Mouse (Mus musculus) stomach, postnatal 0 days (tissue): ENCODE data around the gene Rin2. TPM values are rescaled to one million over a fixed set of nuclear protein-coding genes. Genes with fewer than 3 reads are reported as not detected.

Experiments
- ATAC-seq: fragments of 200-750 bp; cut with Nextera tagmentation; 2 replicates; pipeline ENCODE4 v1.8.0; 2017; ENCODE audit not compliant: low FRiP score, low TSS enrichment
- DNase-seq: peaks from one replicate; pipeline ENCODE4 v3.0.0-alpha.2; 2016; ENCODE audit warnings: low spot score
- H3K27ac ChIP-seq: fragments of 300-500 bp; sonication (generic); replicated peaks from 2 replicates; pipeline ENCODE4 v1.5.1; 2014; ENCODE audit warnings: mild to moderate bottlenecking, control low read depth
- H3K27me3 ChIP-seq: fragments of 300-500 bp; sonication (generic); 2 replicates; pipeline ENCODE4 v1.6.1; 2014; ENCODE audit warnings: low read length; ENCODE audit not compliant: control insufficient read depth, insufficient read depth
- H3K36me3 ChIP-seq: fragments of 300-500 bp; sonication (generic); 2 replicates; pipeline ENCODE4 v1.6.1; 2014; ENCODE audit warnings: low read length, mixed read lengths; ENCODE audit not compliant: control insufficient read depth, insufficient read depth
- H3K4me1 ChIP-seq: fragments of 300-500 bp; sonication (generic); replicated peaks from 2 replicates; pipeline ENCODE4 v1.6.1; 2014; ENCODE audit warnings: antibody characterized with exemption; ENCODE audit not compliant: control insufficient read depth, insufficient read depth
- H3K4me2 ChIP-seq: fragments of 300-500 bp; sonication (generic); replicated peaks from 2 replicates; pipeline ENCODE4 v1.6.1; 2014; ENCODE audit warnings: low read depth, mild to moderate bottlenecking, control low read depth, moderate library complexity
- H3K4me3 ChIP-seq: fragments of 300-500 bp; sonication (generic); 2 replicates; pipeline ENCODE4 v1.5.1; 2014; ENCODE audit warnings: low read depth, low read length, control low read depth
- H3K9ac ChIP-seq: fragments of 300-500 bp; sonication (generic); 2 replicates; pipeline ENCODE4 v1.6.1; 2014; ENCODE audit warnings: mild to moderate bottlenecking, low read length, control low read depth, mixed read lengths
- H3K9me3 ChIP-seq: fragments of 300-500 bp; sonication (generic); 2 replicates; pipeline ENCODE4 v1.6.1; 2016; ENCODE audit warnings: low read length; ENCODE audit not compliant: control insufficient read depth
- CTCF ChIP-seq: IDR thresholded peaks from 2 replicates; pipeline ENCODE4 v1.5.1; 2016; ENCODE audit warnings: antibody characterized with exemption, low read depth, mild to moderate bottlenecking, moderate library complexity
- EP300 ChIP-seq: optimal IDR thresholded peaks from 2 replicates; pipeline ENCODE3; 2016; ENCODE audit warnings: antibody characterized with exemption
- WGBS: fragments of 180-500 bp; shearing (Covaris S2); extraction: QIAGEN DNeasy Blood & Tissue Kit; methylation state at CpG from one replicate; pipeline ENCODE4 v1.1.7; 2014; 5-methylcytosine and 5-hydroxymethylcytosine counted together
- polyA plus RNA-seq: library from polyadenylated mRNA; unstranded; fragments of >200 nt; fragmentation: Nextera tagmentation; extraction: Ambion mirVana; gene quantifications from 2 replicates; pipeline ENCODE4 v1.2.1, GENCODE M21; 2015

Gene Rin2
- polyA plus RNA-seq, 1 experiment from 2014 or later, result 22.2 TPM

- no peak overlapping the region for H3K4me3 ChIP-seq
- WGBS, result 26% methylated on average over 12 of the region's 12 CpGs
- no peak overlapping the region for H3K4me2 ChIP-seq
- H3K27me3 ChIP-seq, result no peaks in the 10 kb centered on the region
- peak; percentile 59 for TF ChIP-seq CTCF
- TF ChIP-seq EP300, result no peak
- no peak overlapping the region for H3K27ac ChIP-seq
- no peaks in the 10 kb centered on the region for H3K36me3 ChIP-seq
- DNase-seq, result no peak
- 0 out of 2 replicates have a peak, but pooled peaks have one; percentile 54 for ATAC-seq
- no peaks in the 10 kb centered on the region for H3K4me1 ChIP-seq
- no peak overlapping the region for H3K9ac ChIP-seq
- no peaks in the 10 kb centered on the region for H3K9me3 ChIP-seq
Observed at GRCm38 (mm10) chr2:145655373-145655960, 19.5 kb upstream of the Rin2 start.

GRCm38 (mm10) chr2:145656121-145656520 lies 18.9 kb upstream of the Rin2 start:
- ATAC-seq (no peak), DNase-seq (no peak)
- no peak overlapping the region for H3K27ac ChIP-seq
- no peak overlapping the region for H3K9ac ChIP-seq
- WGBS, result 74% methylated on average over 3 of the region's 3 CpGs
- H3K9me3 ChIP-seq, result no peaks in the 10 kb centered on the region
- no peak for TF ChIP-seq EP300
- TF ChIP-seq CTCF, result no peak
- no peak overlapping the region for H3K4me3 ChIP-seq
- H3K4me1 ChIP-seq, result no peaks in the 10 kb centered on the region
- H3K4me2 ChIP-seq, result no peak overlapping the region
- no peaks in the 10 kb centered on the region for H3K36me3 ChIP-seq
- H3K27me3 ChIP-seq, result no peaks in the 10 kb centered on the region

- 27% methylated on average over 1 of the region's 1 CpGs for WGBS
- Histone ChIP-seq H3K27ac (no peak overlapping the region), H3K9me3 (no peaks in the 10 kb centered on the region), H3K4me2 (no peak overlapping the region), H3K4me1 (no peaks in the 10 kb centered on the region), H3K9ac (no peak overlapping the region), H3K27me3 (no peaks in the 10 kb centered on the region), H3K36me3 (no peaks in the 10 kb centered on the region), H3K4me3 (no peak overlapping the region)
- ATAC-seq, result peak; percentile 49; the same call in 1 of the 2 replicates
- no peak for DNase-seq
- no peak for TF ChIP-seq CTCF
- TF ChIP-seq EP300, result no peak
Observed at GRCm38 (mm10) chr2:145656716-145657115, 18.3 kb upstream of the Rin2 start.

- 73% methylated on average over 5 of the region's 7 CpGs for WGBS
- DNase-seq, result no peak
- no peaks in the 10 kb centered on the region for H3K27me3 ChIP-seq
- TF ChIP-seq EP300 (no peak), CTCF (no peak)
- no peak for ATAC-seq
- no peak overlapping the region for H3K27ac ChIP-seq
- H3K36me3 ChIP-seq, result no peaks in the 10 kb centered on the region
- no peaks in the 10 kb centered on the region for H3K9me3 ChIP-seq
- no peak overlapping the region for H3K4me3 ChIP-seq
- H3K4me2 ChIP-seq, result no peak overlapping the region
- H3K4me1 ChIP-seq, result no peaks in the 10 kb centered on the region
- no peak overlapping the region for H3K9ac ChIP-seq
Observed at GRCm38 (mm10) chr2:145661242-145661641, 13.8 kb upstream of the Rin2 start.

GRCm38 (mm10) chr2:145663899-145664298 lies 11.1 kb upstream of the Rin2 start:
- TF ChIP-seq EP300 (no peak), CTCF (no peak)
- H3K4me2 ChIP-seq, result no peak overlapping the region
- H3K36me3 ChIP-seq, result no peaks in the 10 kb centered on the region
- H3K9ac ChIP-seq, result no peak overlapping the region
- no peaks in the 10 kb centered on the region for H3K4me1 ChIP-seq
- H3K4me3 ChIP-seq, result no peak overlapping the region
- no peaks in the 10 kb centered on the region for H3K27me3 ChIP-seq
- DNase-seq, result no peak
- ATAC-seq, result no peak
- 69% methylated on average over 7 of the region's 7 CpGs for WGBS
- no peaks in the 10 kb centered on the region for H3K9me3 ChIP-seq
- no peak overlapping the region for H3K27ac ChIP-seq

- H3K4me3 ChIP-seq, result no peak overlapping the region
- no peak overlapping the region for H3K9ac ChIP-seq
- no peak for TF ChIP-seq CTCF
- no peak for TF ChIP-seq EP300
- WGBS, result 91% methylated on average over 2 of the region's 2 CpGs
- no peak overlapping the region for H3K4me2 ChIP-seq
- no peaks in the 10 kb centered on the region for H3K36me3 ChIP-seq
- ATAC-seq, result no peak
- no peak for DNase-seq
- no peaks in the 10 kb centered on the region for H3K27me3 ChIP-seq
- no peak overlapping the region for H3K27ac ChIP-seq
- H3K4me1 ChIP-seq, result no peaks in the 10 kb centered on the region
- H3K9me3 ChIP-seq, result no peaks in the 10 kb centered on the region
Observed at GRCm38 (mm10) chr2:145664311-145664710, 10.7 kb upstream of the Rin2 start.
